Mouse (Mus musculus) cortical plate, adult 2 months (tissue): Measurements from ENCODE around the gene Unc5a. TPM values are rescaled to one million over a fixed set of nuclear protein-coding genes. Genes with fewer than 3 reads are reported as not detected.
A peak's percentile ranks its signal among the peaks of the same experiment; 100 is the strongest.

ENCODE experiments used
- H3K27ac ChIP-seq: fragments of 200-500 bp; 2 replicates; pipeline ENCODE4 v1.5.1; 2012; ENCODE audit warnings: low read length, control low read depth, inconsistent platforms; ENCODE audit not compliant: insufficient read depth
- H3K4me1 ChIP-seq: fragments of 200-500 bp; 2 replicates; pipeline ENCODE4 v1.6.1; 2011; ENCODE audit warnings: low read length; ENCODE audit not compliant: control insufficient read depth, insufficient read depth
- H3K4me3 ChIP-seq: fragments of 200-500 bp; 2 replicates; pipeline ENCODE4 v1.5.1; 2011; ENCODE audit warnings: mild to moderate bottlenecking, low read length, control low read depth; ENCODE audit not compliant: insufficient read depth
- CTCF ChIP-seq: fragments of 200-500 bp; IDR thresholded peaks from 2 replicates; pipeline ENCODE4 v1.5.1; 2011; ENCODE audit warnings: mild to moderate bottlenecking, control low read depth, low read length; ENCODE audit not compliant: insufficient read depth; ENCODE audit errors: extremely low read depth
- POLR2A ChIP-seq: fragments of 200-500 bp; IDR thresholded peaks from 2 replicates; pipeline ENCODE4 v1.6.1; 2011; ENCODE audit warnings: mild to moderate bottlenecking, low read length, control low read depth; ENCODE audit not compliant: insufficient read depth; ENCODE audit errors: extremely low read depth
- polyA plus RNA-seq: library from polyadenylated mRNA; depleted of rRNA; stranded (reverse); fragments of >200 nt; gene quantifications from 2 replicates; pipeline ENCODE4 v1.2.3, GENCODE M21; 2012

Gene Unc5a
- polyA plus RNA-seq, 1 experiment = 62.2 TPM

DNA sequence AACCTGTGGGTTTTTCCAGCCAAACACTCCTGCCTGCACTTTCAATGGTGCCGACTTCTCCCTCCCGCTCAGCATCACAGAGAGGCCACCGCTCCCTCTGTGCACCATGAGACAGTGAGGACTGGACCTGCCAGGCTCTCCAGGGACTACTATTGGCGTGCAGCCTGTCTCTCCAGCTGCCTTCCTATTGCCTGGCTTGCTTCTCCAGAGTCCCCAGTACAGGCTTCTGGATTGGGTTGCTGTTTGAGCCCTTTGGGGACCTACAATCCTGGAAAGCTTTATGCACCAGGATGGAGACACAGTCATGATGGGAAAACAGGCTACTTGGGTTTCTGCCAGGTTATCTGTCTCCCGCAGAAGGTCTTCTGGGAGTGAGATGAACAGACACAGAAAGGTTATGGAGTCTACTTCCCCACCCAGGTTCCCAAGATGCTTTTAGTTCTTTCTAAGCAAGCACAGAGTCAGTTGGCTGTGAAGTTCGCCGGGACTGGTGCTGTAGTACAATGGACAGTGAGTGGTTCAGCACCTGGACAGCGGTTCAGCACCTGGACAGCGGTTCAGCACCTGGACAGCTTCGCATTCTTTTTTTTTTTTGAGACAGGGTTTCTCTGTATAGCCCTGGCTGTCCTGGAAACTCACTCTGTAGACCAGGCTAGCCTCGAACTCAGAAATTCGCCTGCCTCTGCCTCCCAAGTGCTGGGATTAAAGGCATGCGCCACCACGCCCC lies 21.5 kb downstream of the Unc5a start:
- Histone ChIP-seq H3K4me3 (no peak overlapping the region), H3K4me1 (no peaks in the 10 kb centered on the region), H3K27ac (no peak overlapping the region)
- TF ChIP-seq CTCF = no peak
- TF ChIP-seq POLR2A = no peak

DNA sequence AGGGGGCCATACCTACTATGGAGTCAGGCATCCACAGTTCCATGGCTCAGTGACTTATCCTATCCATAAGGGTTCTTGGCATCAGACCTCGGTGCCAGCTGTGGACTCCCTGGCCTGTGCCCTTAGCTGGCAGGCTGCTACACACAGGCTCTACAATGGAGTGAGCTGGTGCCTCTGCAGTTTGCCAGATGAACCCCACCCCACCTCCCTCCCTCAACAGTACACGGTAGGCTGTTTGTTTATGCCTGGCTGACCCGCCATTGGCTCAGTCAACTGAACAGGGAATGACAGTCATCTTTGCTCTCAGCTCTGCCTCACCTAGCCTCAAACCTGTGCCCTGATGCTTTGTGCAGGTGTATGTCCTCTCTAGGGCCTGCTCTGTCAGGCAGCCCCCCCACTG lies 26.3 kb downstream of the Unc5a start:
- H3K4me1 ChIP-seq = no peaks in the 10 kb centered on the region
- TF ChIP-seq POLR2A (no peak), CTCF (no peak)
- no peak overlapping the region for H3K4me3 ChIP-seq
- H3K27ac ChIP-seq = no peak overlapping the region

DNA sequence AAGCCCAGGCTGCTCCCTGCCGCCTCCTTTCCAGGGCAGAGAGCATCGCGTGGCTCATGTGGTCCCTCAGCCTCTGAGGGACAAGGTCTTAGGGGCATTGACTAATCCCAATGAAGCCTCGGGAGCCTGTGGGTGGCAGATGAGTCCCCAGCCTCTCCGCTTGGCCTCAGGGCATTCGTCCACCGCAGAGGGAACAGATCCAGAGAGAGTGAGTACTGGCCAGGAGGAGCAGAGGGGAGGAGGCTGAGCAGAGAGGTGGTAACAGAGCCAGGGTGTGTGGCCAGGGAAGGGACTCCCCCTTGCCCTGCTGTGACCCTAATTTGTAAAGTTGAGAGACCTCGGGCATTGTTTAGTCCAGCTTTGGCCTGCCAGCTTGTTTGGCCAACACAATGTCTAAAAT lies 29.6 kb downstream of the Unc5a start:
- H3K4me1 ChIP-seq = peaks cover 8% of the 10 kb centered on the region
- H3K27ac ChIP-seq = no peak overlapping the region
- TF ChIP-seq POLR2A = no peak
- TF ChIP-seq CTCF = no peak
- no peak overlapping the region for H3K4me3 ChIP-seq

DNA sequence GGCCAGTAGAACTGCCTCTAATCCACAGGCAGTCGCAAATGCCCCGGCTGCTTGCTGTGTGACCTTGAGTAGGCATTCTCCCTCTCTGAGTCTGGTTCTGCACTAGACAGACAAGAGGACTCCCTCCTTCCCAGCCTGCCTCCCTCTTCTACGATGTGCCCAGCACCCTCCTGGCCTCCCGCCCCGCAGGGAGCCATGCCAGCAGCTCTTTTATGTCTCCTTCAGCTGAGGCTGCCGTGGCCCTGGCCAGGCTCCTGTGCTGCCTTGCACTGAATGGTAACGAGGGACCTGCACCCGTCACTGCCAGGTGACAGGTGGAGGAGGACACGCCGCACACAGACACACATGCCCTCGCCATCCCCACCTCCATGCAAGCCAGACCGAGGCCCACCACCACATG lies 31.7 kb downstream of the Unc5a start:
- TF ChIP-seq CTCF (no peak), POLR2A (no peak)
- Histone ChIP-seq H3K27ac (no peak overlapping the region), H3K4me1 (peaks cover 9% of the 10 kb centered on the region), H3K4me3 (no peak overlapping the region)

DNA sequence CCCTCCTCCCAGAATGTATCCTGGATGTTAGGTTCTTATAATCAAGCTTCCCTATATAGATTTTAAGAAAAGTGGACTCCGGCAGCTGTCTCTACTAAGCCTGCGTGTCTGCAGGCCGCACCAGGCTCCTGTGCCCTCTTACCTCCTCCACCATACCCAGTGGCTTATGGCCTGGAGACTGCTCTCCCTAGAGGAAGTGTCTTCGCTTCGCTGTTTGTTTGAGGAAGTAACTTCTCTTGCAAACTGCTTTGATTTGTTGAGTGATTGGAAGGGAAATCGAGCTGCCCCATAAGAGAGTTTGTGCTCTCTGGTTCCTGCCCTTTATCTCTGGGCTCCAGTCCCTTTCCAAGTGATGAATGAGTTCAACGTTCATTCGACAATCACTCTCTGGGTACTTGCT lies 33.8 kb downstream of the Unc5a start:
- H3K4me3 ChIP-seq = no peak overlapping the region
- TF ChIP-seq CTCF (no peak), POLR2A (no peak)
- H3K27ac ChIP-seq = no peak overlapping the region
- H3K4me1 ChIP-seq = peaks cover 16% of the 10 kb centered on the region

DNA sequence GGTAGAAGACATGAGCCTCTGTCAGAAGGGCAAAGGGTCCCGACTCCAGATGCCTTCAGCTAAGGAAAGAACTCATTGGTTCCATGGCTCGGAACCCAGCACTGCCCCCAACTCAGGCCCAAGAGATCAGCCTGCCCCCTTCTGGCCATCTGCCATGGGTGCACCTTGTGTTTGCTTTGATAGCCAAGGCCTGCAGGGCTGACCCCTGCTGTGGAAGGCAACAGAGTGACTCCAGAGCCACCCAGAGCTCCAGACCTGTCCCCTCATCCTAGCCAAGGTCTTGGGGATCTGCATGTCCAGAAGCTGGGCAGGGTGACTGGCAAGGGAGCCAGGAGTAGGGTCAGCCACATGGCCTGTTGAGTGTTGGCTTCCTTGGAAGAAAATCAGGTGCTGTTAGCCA lies 34.4 kb downstream of the Unc5a start:
- H3K4me1 ChIP-seq = peaks cover 16% of the 10 kb centered on the region
- H3K27ac ChIP-seq = no peak overlapping the region
- no peak overlapping the region for H3K4me3 ChIP-seq
- TF ChIP-seq POLR2A (no peak), CTCF (peak; percentile 20; the same call in 1 of the 2 replicates)

DNA sequence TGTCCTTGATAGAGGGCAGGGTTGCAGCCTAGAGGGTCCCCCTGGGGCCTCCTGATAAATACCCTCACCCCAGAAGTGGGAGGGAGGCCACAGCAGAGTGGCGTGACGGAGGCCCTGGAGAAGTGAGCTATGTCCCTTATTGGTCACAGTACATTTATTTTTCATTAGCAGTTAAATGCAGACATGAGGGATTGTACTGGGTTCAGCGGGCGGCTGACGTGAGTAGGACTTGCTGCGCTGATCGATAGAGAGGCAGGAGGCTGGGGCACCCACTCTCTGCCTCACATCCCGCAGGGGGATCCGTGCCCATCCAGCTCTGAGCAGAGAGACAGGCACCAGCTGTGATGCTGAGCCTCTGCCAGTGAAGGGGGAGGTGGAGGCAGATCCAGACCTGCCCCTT lies 38.2 kb downstream of the Unc5a start:
- TF ChIP-seq CTCF (no peak), POLR2A (no peak)
- Histone ChIP-seq H3K4me3 (no peak overlapping the region), H3K4me1 (peaks cover 10% of the 10 kb centered on the region), H3K27ac (no peak overlapping the region)

DNA sequence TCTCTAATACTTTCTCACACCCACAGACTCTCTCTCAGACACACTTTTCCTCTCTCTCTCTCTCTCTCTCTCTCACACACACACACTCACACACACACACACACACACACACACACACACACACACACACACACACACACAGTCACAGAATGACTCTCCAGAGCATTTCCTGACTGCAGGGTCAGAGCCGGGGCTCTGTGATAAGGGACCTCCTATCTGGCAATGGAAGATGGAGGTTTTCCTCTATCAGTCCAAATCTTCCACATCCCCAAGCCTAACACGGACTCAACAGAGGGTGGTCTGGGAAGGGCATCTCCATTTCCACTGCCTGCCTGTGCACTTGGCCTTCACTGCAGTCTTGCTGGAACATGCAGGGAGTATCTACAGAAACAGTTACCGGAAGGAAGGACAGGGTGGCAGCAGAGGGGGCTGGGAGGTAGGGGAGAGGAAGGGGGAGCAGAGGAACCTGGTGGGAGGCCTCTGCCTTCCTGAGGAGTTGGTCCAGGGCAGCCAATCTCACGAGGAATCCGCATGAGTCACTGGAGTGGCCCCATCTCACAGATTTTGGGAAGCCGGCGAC lies 39.1 kb downstream of the Unc5a start:
- H3K27ac ChIP-seq = no peak overlapping the region
- no peak overlapping the region for H3K4me3 ChIP-seq
- no peak for TF ChIP-seq POLR2A
- no peak for TF ChIP-seq CTCF
- H3K4me1 ChIP-seq = peaks cover 9% of the 10 kb centered on the region

DNA sequence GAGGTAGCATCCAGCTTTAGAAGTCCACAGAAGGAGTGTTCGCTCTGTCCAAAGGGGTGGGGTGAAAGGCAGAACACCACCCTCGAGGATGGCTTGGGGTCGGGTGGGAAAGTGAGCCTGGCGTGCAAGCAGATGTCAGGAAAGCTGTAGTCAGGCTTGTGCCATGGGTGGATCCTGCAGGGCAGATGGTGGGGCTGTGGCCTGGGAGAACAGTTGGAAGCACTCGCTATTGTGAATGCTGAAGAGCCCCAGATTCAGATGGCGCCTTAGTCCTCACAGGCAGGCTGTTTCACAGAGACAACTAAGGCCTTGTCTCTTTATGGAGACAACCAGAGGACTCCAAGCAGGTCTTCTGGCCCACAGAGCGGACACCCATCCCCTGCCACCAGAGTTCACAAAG lies 43.0 kb downstream of the Unc5a start:
- Histone ChIP-seq H3K4me3 (no peak overlapping the region), H3K4me1 (peaks cover 2% of the 10 kb centered on the region), H3K27ac (no peak overlapping the region)
- TF ChIP-seq CTCF (no peak), POLR2A (no peak)

DNA sequence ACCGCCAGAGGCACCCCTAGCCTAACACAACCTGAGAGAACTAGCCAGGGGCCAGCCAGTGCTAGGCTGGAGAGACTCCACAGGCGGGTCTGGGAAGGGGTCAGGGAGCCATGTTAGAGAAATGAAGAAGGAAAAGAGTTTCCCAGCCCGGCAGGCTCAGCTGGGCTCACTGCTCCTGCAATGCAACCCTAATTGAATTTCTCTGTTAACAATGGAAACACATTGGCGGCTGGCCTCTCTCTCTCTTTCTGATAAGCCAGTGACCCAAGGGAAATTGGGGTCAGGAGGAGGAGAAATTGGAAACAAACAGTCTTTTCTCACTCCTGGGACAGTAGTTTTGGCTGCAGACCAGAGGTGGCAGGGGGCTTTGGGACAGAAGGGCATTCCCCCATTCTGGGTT lies 45.4 kb downstream of the Unc5a start:
- TF ChIP-seq POLR2A = no peak
- TF ChIP-seq CTCF = no peak
- H3K27ac ChIP-seq = no peak overlapping the region
- H3K4me1 ChIP-seq = no peaks in the 10 kb centered on the region
- H3K4me3 ChIP-seq = no peak overlapping the region
